Mouse (Mus musculus) embryo, embryonic 10.5 days (tissue): ENCODE measurements around the gene Scpep1.

Experiments
- DNase-seq: peaks from one replicate; pipeline ENCODE4 v3.0.0-alpha.2; 2015; ENCODE audit warnings: low spot score

The Scpep1 gene

DNA sequence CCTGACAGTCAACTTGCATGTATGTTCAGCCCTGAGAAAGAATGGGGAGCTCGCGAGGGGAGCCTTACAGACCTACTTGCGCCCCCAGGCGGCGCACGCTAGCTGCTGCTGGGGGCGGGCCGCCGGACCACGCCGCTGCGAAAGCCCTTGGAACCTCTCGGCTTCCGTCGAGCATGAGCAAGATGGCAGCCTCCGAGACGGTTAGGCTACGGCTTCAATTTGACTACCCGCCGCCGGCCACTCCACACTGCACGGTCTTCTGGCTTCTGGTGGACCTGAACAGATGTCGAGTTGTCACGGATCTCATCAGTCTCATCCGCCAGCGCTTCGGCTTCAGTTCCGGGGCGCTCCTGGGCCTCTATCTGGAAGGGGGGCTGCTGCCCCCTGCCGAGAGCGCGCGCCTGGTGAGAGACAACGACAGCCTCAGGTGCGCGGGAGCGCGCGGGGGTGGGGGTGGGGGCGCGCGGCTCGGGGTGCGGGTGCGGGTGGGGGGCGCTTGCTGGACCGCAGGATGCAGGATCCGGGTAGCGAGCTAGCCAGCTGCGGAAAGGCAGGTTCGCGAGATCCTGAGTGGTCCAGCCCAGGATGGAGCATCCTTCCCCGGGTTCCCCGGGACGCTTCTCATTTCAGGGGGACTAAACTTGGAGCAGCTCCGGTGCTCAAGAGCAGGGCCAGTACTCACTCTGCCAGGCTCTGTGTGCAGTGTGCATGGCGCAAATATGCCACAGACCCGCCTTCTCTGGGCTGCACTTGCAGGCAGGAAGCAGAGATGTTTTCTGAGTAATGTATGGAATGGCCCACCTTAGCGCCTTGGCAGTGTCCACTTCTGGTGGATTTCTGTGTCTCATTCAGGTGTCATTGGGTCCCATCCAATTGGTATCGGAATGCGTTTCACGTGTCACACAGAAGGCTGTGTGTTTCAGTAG lies 18.8 kb upstream of the Scpep1 start:
- peak; percentile 97 for DNase-seq

DNA sequence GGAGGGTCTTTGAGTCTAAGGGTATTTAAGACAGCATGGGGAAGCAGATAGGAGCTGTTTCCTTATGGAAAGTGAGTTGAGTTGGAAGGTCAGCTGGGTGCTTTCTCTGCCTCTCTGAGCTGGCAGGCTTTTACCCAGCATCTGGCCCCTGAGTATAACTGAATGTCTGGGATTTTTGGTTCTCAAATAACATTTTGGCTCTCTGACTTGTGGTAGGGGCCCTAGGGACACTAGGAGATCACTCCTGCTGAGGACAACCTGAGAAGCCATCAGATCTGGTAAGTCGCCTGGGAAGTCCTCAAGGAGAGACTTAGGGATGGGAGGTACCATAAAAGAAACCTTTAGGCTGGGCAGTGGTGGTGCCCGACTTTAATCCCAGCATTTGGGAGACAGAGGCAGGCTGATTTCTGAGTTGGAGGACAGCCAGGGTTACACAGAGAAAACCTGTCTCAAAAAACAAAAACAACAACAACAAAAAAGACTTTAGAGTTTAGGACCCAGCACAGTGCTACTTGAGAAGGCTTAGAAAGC lies 15.0 kb upstream of the Scpep1 start, which contains the start of gene Coil:
Gene Coil, plus strand, starts transcription at position 51 of the 531 bp plus-strand sequence.
- DNase-seq: peak; percentile 23

DNA sequence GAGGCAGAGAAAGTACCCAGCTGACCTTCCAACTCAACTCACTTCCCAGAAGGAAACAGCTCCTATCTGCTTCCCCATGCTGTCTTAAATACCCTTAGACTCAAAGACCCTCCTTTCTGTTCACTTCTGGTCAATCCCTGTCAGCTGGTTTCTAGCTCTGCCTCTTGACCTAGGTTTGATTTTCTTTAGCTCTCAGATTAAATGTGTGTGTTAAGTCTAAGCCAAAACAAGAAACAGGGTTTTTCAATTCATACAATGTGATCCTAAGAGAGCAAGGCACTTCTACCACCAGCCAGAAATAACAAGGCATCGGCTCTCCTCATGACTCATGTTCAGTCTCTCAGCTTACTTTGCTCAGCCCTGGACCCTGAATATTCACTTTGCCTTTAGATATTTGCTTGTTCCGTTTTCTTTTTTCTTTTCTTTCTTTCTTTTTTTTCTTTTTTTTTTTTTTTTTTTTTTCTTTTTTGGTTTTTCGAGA lies 11.7 kb upstream of the Scpep1 start, which contains the start of gene Elobl:
Gene Elobl, minus strand, starts transcription at position 51 of the 481 bp plus-strand sequence.
- no peak for DNase-seq

DNA sequence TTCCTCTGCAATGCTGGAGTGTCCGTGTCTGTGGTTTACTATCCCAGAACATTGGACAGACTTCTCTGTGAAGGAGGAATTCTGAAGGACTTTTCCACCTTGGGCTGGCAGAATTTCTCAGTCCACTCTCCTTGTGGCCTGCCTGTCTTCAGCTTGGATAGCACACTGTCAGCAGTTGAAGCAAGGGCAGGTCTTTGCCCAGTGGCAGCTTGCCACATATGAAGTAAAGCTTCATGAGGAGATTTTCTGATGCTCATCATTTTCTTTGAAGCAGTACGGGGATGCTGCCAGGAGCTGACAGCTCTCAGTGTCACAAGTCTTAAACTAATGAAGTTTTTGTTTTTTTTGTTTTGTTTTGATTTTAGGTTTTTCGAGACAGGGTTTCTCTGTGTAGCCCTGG lies 3.6 kb upstream of the Scpep1 start:
- DNase-seq: no peak

DNA sequence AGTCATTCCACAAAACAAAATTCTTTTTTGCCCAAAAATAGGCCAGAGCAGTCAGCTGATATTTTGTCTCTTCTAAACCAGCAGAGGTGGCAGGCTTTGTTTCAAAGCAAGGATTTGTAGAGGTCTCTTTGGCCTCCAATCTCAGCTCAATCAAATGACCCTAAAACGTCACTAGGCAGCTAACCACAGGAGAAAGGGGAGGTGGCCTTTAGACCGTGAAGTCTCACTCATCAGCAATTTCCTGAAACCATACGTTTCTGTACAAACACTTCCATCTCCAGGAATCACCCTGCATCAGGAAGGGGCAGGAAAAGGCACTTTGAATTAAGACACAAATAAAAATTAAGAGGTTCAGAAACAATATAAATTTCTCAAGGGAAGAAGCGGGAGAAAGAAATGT lies 462 bp downstream of the Scpep1 start:
- peak; percentile 79 for DNase-seq

DNA sequence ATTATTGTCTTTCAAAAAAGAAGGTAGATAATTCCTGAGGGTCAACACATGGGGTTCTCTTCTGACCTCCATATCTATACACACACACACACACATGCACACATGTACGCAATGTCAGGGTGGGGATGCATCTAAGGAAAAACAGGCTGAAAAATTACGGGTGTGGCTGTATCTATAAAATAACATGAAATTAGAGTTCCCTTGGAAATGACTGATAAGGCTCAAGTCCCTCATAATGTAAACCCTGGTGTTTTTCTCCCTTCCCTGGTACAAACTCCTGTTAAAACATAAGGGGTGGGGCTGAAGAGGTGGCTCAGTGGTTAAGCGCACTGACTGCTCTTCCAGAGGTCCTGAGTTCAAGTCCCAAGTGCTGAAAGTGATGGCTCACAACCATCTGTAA lies 1.7 kb downstream of the Scpep1 start:
- no peak for DNase-seq

DNA sequence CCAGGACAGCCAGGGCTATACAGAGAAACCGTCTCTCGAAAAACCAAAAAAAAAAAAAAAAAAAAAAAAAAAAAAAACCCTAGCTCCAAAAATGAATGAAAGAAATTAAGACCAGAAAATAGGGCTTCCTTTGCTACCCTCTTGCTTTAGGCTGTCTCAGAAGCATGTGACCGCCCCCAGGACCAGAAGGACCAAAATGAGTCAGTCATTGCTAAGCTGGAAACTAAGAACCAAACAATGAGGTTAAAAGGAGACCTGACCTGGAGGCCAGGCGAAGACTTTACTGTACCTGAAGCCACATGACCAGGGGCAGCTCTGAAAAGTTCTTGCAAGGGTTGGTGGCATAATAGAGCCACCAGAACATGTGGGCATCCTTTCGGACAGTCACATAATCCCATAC lies 3.1 kb downstream of the Scpep1 start:
- no peak for DNase-seq

DNA sequence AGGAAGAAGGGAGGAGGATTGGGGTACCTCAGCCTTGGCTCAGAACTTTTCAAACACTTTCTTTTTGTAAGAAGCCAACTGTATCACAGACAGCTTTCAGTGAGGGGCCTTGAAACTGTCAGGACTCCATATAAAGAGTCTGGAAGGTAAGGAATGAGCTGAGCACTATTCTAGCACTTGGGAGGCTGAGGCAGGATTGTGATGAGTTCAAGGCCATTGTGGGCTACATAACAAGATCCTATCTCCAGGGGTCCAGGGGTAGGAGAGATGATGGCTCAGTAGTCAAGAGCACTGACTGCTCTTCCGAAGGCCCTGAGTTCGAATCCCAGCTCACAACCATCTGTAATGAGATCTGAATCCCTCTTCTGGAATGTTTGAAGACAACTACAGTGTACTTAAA lies 3.7 kb downstream of the Scpep1 start:
- DNase-seq: no peak

DNA sequence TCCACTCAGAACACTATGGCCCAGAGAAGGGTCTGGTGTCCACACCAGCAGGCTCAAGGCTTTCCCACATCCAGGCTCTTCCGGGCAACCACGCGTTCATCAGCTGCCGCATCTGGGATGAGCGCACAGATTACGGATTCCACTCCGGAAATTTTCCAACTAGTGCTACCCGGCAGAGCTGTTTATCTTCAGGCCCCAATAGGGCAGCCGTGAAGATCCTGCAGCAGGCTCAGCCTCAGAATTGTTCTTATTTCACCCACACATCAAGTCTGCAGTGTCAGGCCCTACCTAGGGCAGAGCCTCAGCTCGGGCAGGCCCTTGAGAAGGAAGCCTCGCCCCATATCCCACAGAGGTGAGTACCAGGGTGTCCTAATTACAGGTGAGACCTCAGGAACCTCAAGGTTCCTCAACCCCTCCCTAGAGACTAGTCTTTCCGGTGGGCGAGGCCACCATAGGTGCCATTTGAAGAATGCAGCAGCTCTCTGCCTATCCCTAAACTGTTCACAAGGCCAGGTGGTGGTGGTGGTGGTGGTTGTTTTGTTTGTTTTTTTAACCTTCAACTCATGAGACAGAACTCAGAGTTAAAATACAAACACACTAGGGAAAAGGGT lies 4.5 kb downstream of the Scpep1 start:
- DNase-seq: no peak

DNA sequence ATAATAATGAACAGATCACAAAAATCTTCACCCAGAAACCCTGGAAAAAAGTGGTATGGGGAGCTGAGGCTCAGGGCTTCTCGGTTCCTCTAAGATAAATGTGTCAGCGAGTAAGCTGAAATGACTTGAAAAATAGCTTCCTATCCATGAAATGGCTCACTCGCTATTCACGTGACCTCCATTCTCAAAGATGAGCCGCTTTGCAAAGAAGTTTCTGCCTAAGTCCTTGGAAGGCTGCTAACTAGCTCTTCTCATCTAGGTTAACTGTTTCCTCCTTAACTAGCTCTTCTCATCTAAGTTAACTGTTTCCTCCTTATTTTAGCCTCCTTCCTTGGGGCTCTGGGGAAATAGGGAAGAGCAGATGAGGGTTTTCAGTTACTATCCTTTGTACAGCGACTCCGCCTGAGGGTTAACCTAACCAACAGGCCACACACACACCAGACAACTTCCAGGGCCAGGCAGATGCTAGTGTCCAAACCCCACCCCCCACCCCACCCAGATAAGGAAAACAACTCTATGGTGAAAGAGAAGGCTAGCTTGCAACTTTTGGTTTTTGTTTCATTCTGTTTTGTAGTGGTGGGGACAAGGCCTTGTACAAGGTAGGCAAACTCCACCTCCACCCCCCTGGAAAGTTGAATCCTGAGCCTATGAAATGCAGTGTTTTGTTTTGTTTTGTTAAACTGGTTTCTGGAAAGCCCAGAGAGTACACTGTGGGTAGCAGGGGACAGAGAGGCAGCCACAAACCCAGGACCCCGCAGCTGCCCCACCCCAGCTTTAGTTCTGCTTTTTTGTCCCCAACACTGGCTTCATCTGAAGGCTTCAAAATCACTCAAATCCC lies 5.2 kb downstream of the Scpep1 start:
- no peak for DNase-seq

DNA sequence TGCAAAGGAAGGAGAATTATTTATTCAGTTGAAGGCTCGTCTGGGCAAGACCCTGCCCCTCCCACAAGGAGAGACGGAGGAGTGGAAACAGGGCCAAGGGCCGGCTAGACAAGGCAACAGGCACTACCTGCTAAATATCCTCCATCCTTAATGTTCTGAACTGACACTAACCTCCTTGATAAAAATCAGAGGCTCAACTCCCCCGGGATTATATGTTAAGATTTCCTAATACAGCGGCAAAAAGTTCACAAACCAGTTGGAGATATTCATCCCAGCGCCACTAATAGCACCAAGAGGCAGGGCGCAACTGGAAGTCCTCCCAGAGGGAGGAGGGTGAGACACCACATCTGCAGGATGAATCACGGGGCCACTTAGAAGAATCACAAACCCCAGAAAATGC lies 6.4 kb downstream of the Scpep1 start:
- no peak for DNase-seq

DNA sequence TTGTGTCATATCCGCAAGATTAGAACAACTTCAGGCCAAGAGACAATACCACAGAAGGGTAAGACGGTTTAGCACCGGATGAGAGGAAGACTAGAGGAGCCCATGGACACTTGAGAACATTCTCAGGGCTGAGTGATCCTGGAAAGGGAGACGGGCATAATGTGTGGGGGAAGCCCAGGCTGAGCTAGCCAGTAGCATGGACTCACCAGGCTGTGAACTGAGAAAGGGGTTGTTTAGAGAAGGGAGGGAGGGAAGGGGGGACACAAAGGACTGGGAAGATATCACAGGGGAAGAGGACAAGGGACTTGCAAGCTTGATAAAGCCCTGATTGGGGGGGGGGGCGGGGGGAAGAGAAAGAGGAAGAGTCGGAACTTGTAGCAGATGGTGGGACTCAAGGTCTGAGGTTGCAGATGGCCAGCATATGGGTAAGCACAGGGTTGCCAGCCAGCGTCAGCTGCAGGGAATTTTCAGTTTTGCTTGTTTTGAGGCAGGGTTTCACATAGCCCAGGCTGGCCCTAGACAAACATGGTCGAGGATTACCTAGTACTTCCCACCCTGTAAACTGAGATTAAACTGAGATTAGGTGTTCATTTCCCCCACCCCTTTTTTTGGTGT lies 9.2 kb downstream of the Scpep1 start:
- DNase-seq: no peak

DNA sequence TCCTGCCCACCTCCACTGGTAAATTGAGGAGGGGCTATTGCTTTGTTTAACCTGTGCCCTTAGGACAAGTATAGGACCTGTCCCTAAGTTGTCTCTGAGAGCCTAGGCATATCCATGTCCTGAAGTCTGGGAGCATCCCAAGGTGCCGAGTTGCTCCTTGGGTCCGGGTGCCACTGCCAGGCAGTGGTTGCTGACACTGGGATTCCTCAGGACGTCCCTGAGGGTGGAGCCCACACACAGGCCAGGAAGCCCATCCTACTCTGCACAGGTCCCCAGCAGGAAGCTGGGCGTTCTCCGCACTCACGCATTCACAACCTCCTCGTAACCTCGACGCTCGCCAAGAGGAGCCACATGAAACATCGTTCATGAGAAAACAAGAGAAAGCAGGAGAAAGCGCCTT lies 13.8 kb downstream of the Scpep1 start:
- no peak for DNase-seq

DNA sequence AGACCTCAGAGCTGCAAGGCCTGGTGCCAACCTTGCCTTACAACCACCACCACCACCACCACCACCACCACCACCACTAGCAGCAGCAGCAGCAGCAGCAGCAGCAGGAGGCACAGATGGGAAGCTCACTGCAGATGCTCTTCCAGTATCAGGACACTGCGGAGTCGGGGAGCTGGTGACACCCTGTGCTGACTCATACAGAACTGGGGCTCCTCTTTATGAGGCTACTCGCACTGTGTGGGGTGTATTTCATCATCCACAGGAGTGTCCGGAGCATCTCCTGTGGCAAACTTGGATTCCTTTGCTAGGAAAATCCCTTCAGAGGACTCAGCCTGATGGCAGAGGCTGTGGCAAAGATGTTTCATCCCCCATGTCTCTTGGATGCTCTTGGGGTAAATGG lies 15.6 kb downstream of the Scpep1 start:
- no peak for DNase-seq

DNA sequence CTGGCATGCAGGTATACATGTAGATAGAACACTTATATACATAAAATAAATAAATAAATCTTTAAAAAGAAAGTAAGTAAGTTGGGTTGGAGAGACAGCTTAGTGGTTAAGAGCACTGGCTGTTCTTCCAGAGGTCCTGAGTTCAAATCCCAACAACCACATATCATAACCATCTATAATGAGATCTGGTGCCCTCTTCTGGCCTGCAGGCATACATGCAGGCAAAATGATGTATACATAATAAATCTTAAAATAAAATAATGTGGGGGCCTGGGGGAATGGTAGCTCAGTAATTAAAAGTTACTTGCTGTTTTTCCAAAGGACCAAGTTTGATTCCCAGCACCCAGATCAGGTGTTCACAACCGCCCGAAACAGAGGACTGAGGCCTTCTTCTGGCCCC lies 16.5 kb downstream of the Scpep1 start:
- no peak for DNase-seq

DNA sequence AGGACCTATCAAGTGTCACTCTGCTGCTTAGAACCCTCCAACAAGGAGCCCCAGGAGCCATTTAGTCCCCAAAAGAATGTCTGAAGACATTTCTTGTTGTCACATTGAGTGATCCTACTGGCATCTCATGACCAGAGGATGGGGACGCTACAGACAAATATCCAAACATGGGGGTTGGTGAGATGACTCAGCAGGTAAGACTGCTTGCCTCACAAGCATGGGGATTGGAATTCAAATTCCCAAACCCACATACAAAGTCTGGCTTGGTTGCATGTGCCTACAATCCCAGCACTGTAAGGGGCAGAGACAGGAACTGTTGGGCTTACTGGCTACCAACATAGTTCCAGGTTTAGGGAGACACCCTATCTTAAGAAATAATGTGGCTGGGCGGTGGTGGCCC lies 17.4 kb downstream of the Scpep1 start:
- no peak for DNase-seq

DNA sequence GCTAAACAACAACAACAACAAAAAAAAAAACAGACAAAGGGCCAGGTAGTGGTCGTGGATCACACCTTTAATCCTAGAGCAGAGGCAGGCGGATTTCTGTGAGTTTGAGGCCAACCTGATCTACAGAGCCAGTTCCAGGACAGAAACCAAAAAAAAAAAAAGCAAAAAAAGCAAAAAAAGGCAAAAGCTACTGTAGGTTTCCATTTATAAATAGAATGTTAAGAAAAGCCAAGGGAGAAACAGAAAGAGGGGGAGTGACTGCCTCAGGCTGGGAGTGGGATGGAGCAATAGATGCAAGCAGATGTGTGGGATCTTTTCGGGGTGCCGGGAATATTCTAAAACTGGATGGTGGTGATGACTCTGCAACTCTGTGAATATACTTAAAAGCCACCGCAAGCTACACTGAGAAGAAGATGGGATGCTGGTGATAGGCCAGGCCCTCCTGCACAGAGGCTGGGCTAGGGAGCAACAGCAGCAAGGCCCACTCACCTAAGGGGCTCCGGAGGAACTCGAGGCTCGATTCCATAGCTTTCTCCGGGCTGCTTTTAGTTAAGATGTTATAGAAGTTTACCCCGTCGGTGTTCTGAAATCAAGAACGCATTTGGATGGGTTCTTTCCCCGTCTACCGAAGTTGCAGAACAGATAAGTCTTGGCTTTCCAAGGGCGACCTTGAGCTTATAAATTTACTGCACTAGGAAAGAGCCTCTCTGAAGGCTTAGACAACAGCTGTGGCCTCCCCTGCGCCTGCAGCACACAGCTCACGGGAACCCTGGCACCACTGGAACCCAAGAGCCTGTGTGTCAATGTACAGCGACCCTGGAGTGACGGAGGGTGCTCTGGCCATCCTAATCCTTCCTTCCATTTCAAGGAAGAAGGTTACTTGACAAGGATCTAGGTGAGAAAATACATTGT lies 20.9 kb downstream of the Scpep1 start:
- DNase-seq: no peak

DNA sequence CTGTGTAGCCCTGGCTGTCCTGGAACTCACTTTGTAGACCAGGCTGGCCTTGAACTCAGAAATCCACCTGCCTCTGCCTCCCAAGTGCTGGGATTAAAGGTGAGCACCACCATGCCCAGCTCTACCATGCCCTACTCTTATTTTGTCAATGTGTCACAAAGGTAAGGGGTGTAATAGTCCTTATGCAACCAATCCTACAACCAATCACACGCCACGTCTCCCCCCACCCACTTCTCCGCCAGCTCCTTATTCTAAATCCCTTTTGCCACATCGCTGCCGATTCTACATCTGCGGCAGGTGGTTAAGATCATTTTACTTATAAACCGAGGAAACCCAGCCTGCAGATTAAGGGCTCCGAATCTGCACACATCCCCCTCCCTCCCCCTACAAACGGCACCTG lies 22.2 kb downstream of the Scpep1 start:
- DNase-seq: no peak

DNA sequence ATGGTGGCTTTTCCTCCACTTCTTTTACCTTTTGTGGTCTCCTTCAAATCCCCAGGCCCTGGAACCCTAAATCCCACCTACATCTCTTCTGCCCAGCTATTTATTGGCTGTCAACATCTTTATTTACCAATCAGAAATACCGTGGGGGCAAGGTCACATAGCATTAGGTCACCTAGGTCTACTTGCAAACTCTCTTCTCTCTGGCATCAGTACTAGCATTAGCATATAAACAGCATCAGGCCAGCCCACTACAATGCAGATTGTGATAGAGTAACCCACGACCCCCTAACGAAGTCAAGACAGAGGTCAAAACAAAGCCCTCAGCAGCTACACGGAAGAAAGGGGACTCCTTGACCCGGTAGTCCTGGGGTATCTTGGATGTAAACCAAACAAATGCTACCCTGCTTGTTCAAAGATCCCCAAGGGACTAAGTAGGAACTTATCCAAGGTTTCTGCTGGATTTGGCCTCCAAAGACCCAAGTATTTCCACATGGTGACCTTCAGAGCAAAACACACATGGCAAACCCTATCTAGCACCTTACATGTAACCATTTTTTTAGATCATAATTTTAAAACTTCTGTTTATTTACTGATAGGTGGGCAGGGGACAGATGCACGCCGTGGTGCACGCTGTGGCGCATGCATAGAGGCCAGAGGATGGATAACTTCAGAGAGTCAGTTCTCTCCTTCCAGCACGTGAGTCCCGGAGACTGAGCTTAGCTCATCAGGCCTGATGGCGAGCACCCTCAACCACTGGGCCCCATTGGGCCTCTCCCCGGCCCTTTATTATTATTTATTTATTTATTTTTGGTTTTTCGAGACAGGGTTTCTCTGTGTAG lies 23.4 kb downstream of the Scpep1 start:
- DNase-seq: no peak

DNA sequence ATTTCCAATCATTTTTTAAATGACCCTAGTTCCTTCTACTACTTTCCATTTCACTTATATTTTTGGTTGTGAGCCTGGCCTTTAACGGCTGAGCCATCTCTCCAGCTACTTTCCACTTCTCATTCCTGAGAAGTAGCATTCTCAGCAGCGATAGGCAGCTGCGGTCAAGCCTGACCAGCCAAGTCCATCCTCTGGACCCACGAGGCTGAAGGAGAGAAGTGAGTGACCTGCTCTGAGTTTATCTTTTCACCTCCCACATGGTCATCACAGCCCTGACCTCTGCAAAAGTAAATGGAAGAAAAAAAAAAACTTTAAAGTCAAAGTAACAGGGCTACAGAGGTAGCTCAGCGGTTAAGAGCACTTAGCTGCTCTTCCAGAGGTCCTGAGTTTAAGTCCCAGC lies 28.7 kb downstream of the Scpep1 start:
- DNase-seq: no peak
